Mouse (Mus musculus): ENCODE measurements around the gene Coq10b. TPM values are rescaled to one million over a fixed set of nuclear protein-coding genes. Genes with fewer than 3 reads are reported as not detected.

Coq10b gene
- polyA plus RNA-seq, 1 experiment from 2014 or later, result 29.9 TPM

- 80% methylated on average over 5 of the region's 5 CpGs for WGBS
- Histone ChIP-seq H3K27me3 (ENCODE audit: control insufficient read depth, insufficient read depth, low read depth, low read length) (no peaks in the 10 kb centered on the region), H3K36me3 (ENCODE audit: control insufficient read depth, insufficient read depth, low read length) (peaks cover 29% of the 10 kb centered on the region), H3K27ac (ENCODE audit: low read length) (no peak overlapping the region), H3K4me1 (ENCODE audit: control insufficient read depth, insufficient read depth, low read length) (no peaks in the 10 kb centered on the region), H3K4me3 (ENCODE audit: low read depth, low read length) (no peak overlapping the region), H3K9ac (ENCODE audit: low read depth, low read length) (no peak overlapping the region), H3K9me3 (replicated peaks; ENCODE audit: control insufficient read depth, low read length, poor library complexity, severe bottlenecking) (no peaks in the 10 kb centered on the region), H3K4me2 (ENCODE audit: low read length) (no peak overlapping the region)
- ATAC-seq, result no peak
Observed at GRCm38 (mm10) chr1:55075652-55076394, 23.3 kb downstream of the Coq10b start.

DNA sequence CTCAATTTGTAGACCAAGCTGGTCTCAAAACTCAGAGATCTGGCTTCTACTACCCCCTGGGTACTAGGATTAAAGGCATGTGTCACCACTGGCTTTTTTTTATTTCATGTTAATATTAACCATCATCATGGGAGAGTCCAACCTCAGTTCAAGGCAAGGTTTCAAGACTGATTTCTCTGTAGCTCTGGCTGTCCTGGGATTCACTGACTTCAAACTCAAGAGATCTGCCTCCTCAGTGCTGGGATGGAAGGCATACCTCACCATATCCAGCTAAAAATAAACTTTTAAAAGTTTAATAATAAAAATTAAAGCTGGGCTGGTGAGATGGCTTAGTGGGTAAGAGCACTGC lies 23.8 kb downstream of the Coq10b start:
- H3K4me3 ChIP-seq (ENCODE audit: low read depth, low read length), result no peak overlapping the region
- no peak overlapping the region for H3K9ac ChIP-seq (ENCODE audit: low read depth, low read length)
- H3K4me2 ChIP-seq (ENCODE audit: low read length), result no peak overlapping the region
- H3K36me3 ChIP-seq (ENCODE audit: control insufficient read depth, insufficient read depth, low read length), result peaks cover 34% of the 10 kb centered on the region
- H3K9me3 ChIP-seq (replicated peaks; ENCODE audit: control insufficient read depth, low read length, poor library complexity, severe bottlenecking), result no peaks in the 10 kb centered on the region
- no peak overlapping the region for H3K27ac ChIP-seq (ENCODE audit: low read length)
- no peak for ATAC-seq
- H3K27me3 ChIP-seq (ENCODE audit: control insufficient read depth, insufficient read depth, low read depth, low read length), result no peaks in the 10 kb centered on the region
- no peaks in the 10 kb centered on the region for H3K4me1 ChIP-seq (ENCODE audit: control insufficient read depth, insufficient read depth, low read length)

DNA sequence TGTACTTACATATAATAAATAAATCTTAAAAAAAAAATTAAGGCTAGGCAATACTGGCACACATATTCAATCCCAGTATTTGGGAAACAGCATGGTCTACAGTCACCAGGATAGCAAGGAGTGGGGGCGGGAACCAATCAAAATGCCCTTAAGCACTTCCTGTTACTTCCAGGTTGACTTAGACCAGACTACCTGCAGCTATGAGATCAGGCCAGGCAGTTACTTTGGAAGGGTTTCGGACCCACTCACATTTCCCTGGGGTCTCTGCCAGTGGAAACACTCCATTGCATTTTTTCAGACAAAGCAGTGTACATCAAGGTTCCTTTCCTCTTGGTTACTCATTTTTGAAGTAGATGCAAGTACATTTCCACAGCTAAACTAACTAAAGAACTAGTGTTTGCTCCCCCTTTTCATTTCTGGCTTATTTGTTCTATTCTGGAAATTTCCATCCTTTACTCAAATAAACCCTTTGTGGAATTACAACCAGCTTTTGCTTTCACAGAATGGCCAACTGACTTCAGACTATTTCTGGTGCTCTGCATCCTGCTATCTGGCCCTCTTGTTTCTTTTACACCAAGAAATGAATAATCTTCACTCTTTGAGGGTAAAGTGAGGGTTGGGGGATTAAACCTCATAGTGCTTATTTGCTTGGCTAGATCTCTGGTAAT lies 24.4 kb downstream of the Coq10b start:
- 87% methylated on average over 2 of the region's 2 CpGs for WGBS
- no peaks in the 10 kb centered on the region for H3K27me3 ChIP-seq (ENCODE audit: control insufficient read depth, insufficient read depth, low read depth, low read length)
- ATAC-seq, result 0 out of 2 replicates have a peak, but pooled peaks have one; percentile 52
- H3K9me3 ChIP-seq (replicated peaks; ENCODE audit: control insufficient read depth, low read length, poor library complexity, severe bottlenecking), result no peaks in the 10 kb centered on the region
- no peak overlapping the region for H3K9ac ChIP-seq (ENCODE audit: low read depth, low read length)
- no peaks in the 10 kb centered on the region for H3K4me1 ChIP-seq (ENCODE audit: control insufficient read depth, insufficient read depth, low read length)
- H3K27ac ChIP-seq (ENCODE audit: low read length), result no peak overlapping the region
- H3K4me2 ChIP-seq (ENCODE audit: low read length), result no peak overlapping the region
- H3K4me3 ChIP-seq (ENCODE audit: low read depth, low read length), result no peak overlapping the region
- H3K36me3 ChIP-seq (ENCODE audit: control insufficient read depth, insufficient read depth, low read length), result peaks cover 34% of the 10 kb centered on the region

GRCm38 (mm10) chr1:55079677-55080076 lies 27.1 kb downstream of the Coq10b start:
- H3K4me1 ChIP-seq (ENCODE audit: control insufficient read depth, insufficient read depth, low read length), result peaks cover 5% of the 10 kb centered on the region
- no peaks in the 10 kb centered on the region for H3K27me3 ChIP-seq (ENCODE audit: control insufficient read depth, insufficient read depth, low read depth, low read length)
- no peak overlapping the region for H3K4me3 ChIP-seq (ENCODE audit: low read depth, low read length)
- no peak overlapping the region for H3K4me2 ChIP-seq (ENCODE audit: low read length)
- 95% methylated on average over 4 of the region's 4 CpGs for WGBS
- no peak for ATAC-seq
- no peaks in the 10 kb centered on the region; the same call in 1 of the 2 replicates for H3K9me3 ChIP-seq (replicated peaks; ENCODE audit: control insufficient read depth, low read length, poor library complexity, severe bottlenecking)
- H3K9ac ChIP-seq (ENCODE audit: low read depth, low read length), result no peak overlapping the region
- H3K36me3 ChIP-seq (ENCODE audit: control insufficient read depth, insufficient read depth, low read length), result peaks cover 50% of the 10 kb centered on the region
- H3K27ac ChIP-seq (ENCODE audit: low read length), result no peak overlapping the region

- WGBS, result 83% methylated on average over 1 of the region's 1 CpGs
- no peak for ATAC-seq
- peaks cover 45% of the 10 kb centered on the region for H3K36me3 ChIP-seq (ENCODE audit: control insufficient read depth, insufficient read depth, low read length)
Observed at GRCm38 (mm10) chr1:55082106-55082505, 29.5 kb downstream of the Coq10b start.

GRCm38 (mm10) chr1:55085781-55086366 lies 33.3 kb downstream of the Coq10b start:
- Histone ChIP-seq H3K9ac (ENCODE audit: low read depth, low read length) (no peak overlapping the region), H3K4me3 (ENCODE audit: low read depth, low read length) (no peak overlapping the region), H3K4me2 (ENCODE audit: low read length) (peak overlapping the region; percentile 90; the same call in 1 of the 2 replicates), H3K36me3 (ENCODE audit: control insufficient read depth, insufficient read depth, low read length) (peaks cover 26% of the 10 kb centered on the region), H3K4me1 (ENCODE audit: control insufficient read depth, insufficient read depth, low read length) (peaks cover 35% of the 10 kb centered on the region), H3K9me3 (replicated peaks; ENCODE audit: control insufficient read depth, low read length, poor library complexity, severe bottlenecking) (no peaks in the 10 kb centered on the region; the same call in 1 of the 2 replicates), H3K27me3 (ENCODE audit: control insufficient read depth, insufficient read depth, low read depth, low read length) (no peaks in the 10 kb centered on the region), H3K27ac (ENCODE audit: low read length) (no peak overlapping the region)
- 61% methylated on average over 7 of the region's 7 CpGs for WGBS
- ATAC-seq, result no peak

More at GRCm38 (mm10) chr1:55082106-55082505, 29.5 kb downstream of the Coq10b start:
- H3K27me3 ChIP-seq (ENCODE audit: control insufficient read depth, insufficient read depth, low read depth, low read length), result no peaks in the 10 kb centered on the region
- no peak overlapping the region for H3K4me3 ChIP-seq (ENCODE audit: low read depth, low read length)
- H3K4me1 ChIP-seq (ENCODE audit: control insufficient read depth, insufficient read depth, low read length), result peaks cover 23% of the 10 kb centered on the region
- H3K4me2 ChIP-seq (ENCODE audit: low read length), result no peak overlapping the region
- no peak overlapping the region for H3K9ac ChIP-seq (ENCODE audit: low read depth, low read length)
- H3K9me3 ChIP-seq (replicated peaks; ENCODE audit: control insufficient read depth, low read length, poor library complexity, severe bottlenecking), result no peaks in the 10 kb centered on the region; the same call in 1 of the 2 replicates
- H3K27ac ChIP-seq (ENCODE audit: low read length), result no peak overlapping the region

- ATAC-seq, result no peak
- no peaks in the 10 kb centered on the region; the same call in 1 of the 2 replicates for H3K9me3 ChIP-seq (replicated peaks; ENCODE audit: control insufficient read depth, low read length, poor library complexity, severe bottlenecking)
- H3K4me1 ChIP-seq (ENCODE audit: control insufficient read depth, insufficient read depth, low read length), result peaks cover 35% of the 10 kb centered on the region
- peak overlapping the region; percentile 96 for H3K9ac ChIP-seq (ENCODE audit: low read depth, low read length)
- H3K4me3 ChIP-seq (ENCODE audit: low read depth, low read length), result peak overlapping the region; percentile 95
- under 1% methylated on average over 13 of the region's 13 CpGs for WGBS
- peak overlapping the region; percentile 90 for H3K4me2 ChIP-seq (ENCODE audit: low read length)
- H3K27ac ChIP-seq (ENCODE audit: low read length), result peak overlapping the region; percentile 95
- H3K36me3 ChIP-seq (ENCODE audit: control insufficient read depth, insufficient read depth, low read length), result peaks cover 22% of the 10 kb centered on the region
- no peaks in the 10 kb centered on the region for H3K27me3 ChIP-seq (ENCODE audit: control insufficient read depth, insufficient read depth, low read depth, low read length)
Observed at GRCm38 (mm10) chr1:55086868-55087400, 34.4 kb downstream of the Coq10b start.

GRCm38 (mm10) chr1:55087401-55087904 lies 34.9 kb downstream of the Coq10b start:
- peak; percentile 75 for ATAC-seq
- Histone ChIP-seq H3K4me3 (ENCODE audit: low read depth, low read length) (peak overlapping the region; percentile 95), H3K27ac (ENCODE audit: low read length) (peak overlapping the region; percentile 95), H3K9me3 (replicated peaks; ENCODE audit: control insufficient read depth, low read length, poor library complexity, severe bottlenecking) (no peaks in the 10 kb centered on the region; the same call in 1 of the 2 replicates), H3K4me1 (ENCODE audit: control insufficient read depth, insufficient read depth, low read length) (peaks cover 35% of the 10 kb centered on the region), H3K4me2 (ENCODE audit: low read length) (peak overlapping the region; percentile 90), H3K27me3 (ENCODE audit: control insufficient read depth, insufficient read depth, low read depth, low read length) (no peaks in the 10 kb centered on the region), H3K36me3 (ENCODE audit: control insufficient read depth, insufficient read depth, low read length) (peaks cover 18% of the 10 kb centered on the region), H3K9ac (ENCODE audit: low read depth, low read length) (peak overlapping the region; percentile 96)
- WGBS, result under 1% methylated on average over 36 of the region's 57 CpGs
